Mouse (Mus musculus): Measurements from ENCODE around the gene 1700125H20Rik. TPM values are rescaled to one million over a fixed set of nuclear protein-coding genes. Genes with fewer than 3 reads are reported as not detected.

1700125H20Rik gene
- polyA plus RNA-seq, 1 experiment from 2014 or later: 1.5 TPM

Other genes starting within 250 kb of the 1700125H20Rik start
- 3.3 and 5.2 TPM in 2 replicates for gene Car4, start 212.6 kb upstream of the 1700125H20Rik start, polyA plus RNA-seq (2014; fragmentation: Nextera tagmentation; extraction: Ambion mirVana)
- 17.9 and 19.9 TPM in 2 replicates for gene Usp32, start 30.2 kb upstream of the 1700125H20Rik start, polyA plus RNA-seq (2014; fragmentation: Nextera tagmentation; extraction: Ambion mirVana)
- gene Appbp2, start 64.7 kb downstream of the 1700125H20Rik start, polyA plus RNA-seq (2014; fragmentation: Nextera tagmentation; extraction: Ambion mirVana): 45.3 and 58.8 TPM in 2 replicates
- gene Ppm1d, start 140.8 kb downstream of the 1700125H20Rik start, polyA plus RNA-seq (2014; fragmentation: Nextera tagmentation; extraction: Ambion mirVana): 20.8 and 24.2 TPM in 2 replicates
- 26.2 and 33.4 TPM in 2 replicates for gene Bcas3, start 182.8 kb downstream of the 1700125H20Rik start, polyA plus RNA-seq (2014; fragmentation: Nextera tagmentation; extraction: Ambion mirVana)

Measured in midbrain, embryonic 14.5 days (tissue).